Mouse (Mus musculus) lung, adult 18-20 months (tissue): ENCODE measurements around the gene Prdm16.

Experiments
- DNase-seq, 2 experiments: peaks; one replicate each; pipeline ENCODE4 v3.0.0; 2022; ENCODE audit warnings: mixed read lengths in 2 of 2

Gene Prdm16

GRCm38 (mm10) chr4:154473571-154474307 is 162.9 kb downstream of the Prdm16 start:
- no peak for DNase-seq

GRCm38 (mm10) chr4:154472569-154472968 is 164.1 kb downstream of the Prdm16 start:
- DNase-seq, result no peak

GRCm38 (mm10) chr4:154471447-154472101 is 165.1 kb downstream of the Prdm16 start:
- DNase-seq, result no peak

DNA sequence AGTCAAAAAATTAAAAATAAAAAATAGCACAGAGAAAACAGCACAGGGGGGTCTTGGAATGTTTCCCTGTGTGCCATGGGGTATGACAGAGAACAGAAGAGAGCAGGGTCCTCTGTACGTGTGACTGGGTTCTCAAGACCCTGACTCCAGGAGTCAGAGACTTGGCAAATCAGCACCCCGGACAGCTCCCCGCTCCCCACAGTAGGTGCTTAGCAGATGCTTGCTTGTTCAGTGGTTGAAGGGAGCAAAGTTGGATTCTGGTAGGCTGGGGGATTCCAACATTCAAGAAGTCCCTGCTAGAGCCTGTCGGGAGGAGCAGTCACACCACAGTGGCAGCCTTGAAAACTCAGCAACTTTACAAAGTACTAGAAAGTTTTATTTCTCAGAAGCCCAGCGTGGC is 170.4 kb downstream of the Prdm16 start:
- DNase-seq, result no peak

- DNase-seq, result no peak
Observed at GRCm38 (mm10) chr4:154465123-154465522, 171.6 kb downstream of the Prdm16 start.

- no peak for DNase-seq
Observed at GRCm38 (mm10) chr4:154460021-154460420, 176.7 kb downstream of the Prdm16 start.

GRCm38 (mm10) chr4:154457756-154458155 is 178.9 kb downstream of the Prdm16 start:
- no peak for DNase-seq

- no peak for DNase-seq
Observed at GRCm38 (mm10) chr4:154456265-154456822, 180.3 kb downstream of the Prdm16 start.

GRCm38 (mm10) chr4:154450441-154450840 is 186.2 kb downstream of the Prdm16 start:
- peak in 1 of 2 experiments; percentile 20 for DNase-seq

DNA sequence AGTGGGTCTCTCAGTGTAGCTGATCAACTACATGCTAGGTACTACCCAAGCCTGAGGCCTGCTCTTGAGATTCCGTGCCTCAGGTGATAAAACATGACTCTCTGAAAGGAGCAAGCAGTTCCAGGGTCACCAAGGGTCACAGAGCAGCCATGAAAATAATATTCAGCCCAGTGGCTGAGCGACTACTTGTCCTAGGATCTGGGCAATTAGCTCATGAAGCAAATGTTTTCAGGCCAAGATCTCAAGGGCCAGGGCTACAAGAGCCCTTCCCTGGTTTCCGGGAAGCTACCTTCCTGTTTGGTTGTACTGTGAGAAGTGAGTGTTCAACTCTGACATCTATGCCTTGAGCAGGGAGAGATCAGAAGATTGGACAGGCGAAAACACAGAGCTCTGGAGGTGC is 186.6 kb downstream of the Prdm16 start:
- peak; percentile 31 to 60 for DNase-seq

DNA sequence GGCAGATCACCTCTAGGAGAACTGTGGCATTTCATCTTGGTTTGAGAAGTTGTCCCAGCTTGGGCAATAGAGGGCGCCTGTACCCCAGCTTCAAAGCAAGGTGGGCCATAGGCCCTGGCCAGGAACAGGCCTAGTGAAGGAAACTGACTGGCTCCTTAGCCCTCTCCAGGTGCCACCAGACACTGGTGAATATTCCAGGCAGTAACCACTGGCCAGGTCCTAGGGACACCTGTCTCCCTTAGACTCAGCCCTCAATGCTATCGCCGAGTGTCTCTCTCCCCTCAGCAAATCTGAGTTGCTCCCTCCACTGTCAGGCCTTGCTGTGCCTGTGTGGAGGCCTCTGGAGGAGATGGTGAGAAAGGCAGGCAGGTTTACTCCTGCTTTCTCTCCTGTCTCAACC is 187.3 kb downstream of the Prdm16 start:
- DNase-seq, result peak; percentile 52 to 66

DNA sequence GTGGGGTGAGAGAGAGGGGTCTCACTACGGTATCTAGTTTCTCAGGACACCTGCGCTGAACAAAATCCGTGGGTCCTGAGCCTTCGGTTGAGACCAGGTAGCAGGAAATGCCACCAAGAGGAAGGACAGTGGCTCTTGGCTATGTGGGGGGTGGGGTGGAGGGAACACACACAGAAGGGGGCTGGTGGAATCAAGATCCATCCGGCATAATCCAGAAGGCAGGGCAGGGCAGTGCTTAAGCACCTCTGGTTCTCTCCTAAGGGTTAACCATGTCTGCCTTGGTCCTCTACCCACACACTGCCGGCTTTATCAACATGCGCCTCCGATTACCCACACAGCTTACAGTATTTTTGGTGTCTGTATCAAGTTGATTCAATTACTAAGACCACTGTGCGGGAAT is 191.0 kb downstream of the Prdm16 start:
- DNase-seq, result no peak

GRCm38 (mm10) chr4:154442645-154443304 is 193.9 kb downstream of the Prdm16 start:
- DNase-seq, result no peak

DNA sequence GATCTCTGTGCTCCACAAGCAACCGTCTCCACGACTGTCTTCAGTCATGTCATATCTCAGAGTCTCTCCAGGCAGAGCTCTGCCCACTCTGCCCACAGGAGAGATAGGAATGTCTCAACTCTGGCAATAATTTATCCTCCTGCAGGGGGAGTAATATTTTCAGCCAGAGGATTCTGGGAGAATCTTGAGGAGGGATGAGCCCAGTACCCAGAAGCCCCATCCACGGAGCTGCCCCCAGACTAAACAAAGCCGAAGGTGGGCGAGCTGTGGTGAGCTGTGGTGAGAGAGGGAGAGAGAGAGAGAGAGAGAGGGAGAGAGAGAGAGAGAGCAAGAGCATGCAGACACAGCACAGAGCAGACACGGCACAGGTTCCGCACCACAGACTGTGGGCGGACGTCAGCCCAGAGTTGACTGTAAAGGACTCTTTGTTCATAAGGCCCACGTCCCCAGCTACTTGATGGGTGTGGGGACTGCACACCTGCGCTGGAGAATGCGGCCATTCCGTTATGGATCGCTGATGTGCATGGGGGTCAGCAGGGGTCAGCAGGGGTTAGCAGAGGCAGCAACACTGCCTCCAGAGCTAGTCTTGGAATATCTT is 197.1 kb downstream of the Prdm16 start:
- no peak for DNase-seq

DNA sequence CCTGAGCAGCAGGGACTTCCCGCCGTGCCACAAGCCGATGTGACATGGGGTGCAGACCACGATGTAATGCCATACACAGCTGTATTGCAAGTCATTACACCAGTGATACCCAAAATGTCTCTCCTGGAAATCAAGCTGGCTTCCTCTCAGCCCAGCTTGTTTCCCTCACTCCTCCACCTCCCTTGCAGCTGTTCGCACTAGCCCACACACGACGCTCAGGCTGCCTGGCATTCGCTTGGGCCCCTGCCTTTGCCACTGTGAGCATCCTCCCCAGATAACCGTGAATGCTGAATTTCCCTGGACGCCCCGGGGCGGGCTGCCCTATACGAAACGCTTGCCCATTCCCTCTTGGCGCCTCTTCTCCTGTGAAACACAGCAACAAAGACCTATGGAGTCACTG is 198.1 kb downstream of the Prdm16 start:
- DNase-seq, result no peak

DNA sequence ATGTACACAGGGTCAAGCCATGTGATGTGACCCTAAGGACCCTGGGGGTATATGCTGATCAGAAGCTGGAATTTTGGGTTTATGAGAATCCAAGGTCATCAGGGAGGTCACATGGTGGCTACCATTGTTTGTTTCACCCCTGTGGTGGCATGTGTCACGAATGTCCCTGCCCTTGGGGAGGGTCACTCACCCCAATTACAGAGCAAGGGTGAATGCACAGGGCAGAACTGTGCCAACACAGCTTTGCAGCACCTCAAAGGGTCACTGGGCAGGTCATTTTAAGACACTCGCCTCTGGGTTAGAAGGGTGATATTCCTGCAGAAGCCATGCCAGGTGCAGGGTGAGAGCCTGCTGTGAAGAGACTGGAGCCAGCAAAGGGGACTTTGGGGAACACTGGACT is 206.9 kb downstream of the Prdm16 start:
- no peak for DNase-seq

- DNase-seq, result no peak
Observed at GRCm38 (mm10) chr4:154426901-154427300, 209.8 kb downstream of the Prdm16 start.

- DNase-seq, result no peak
Observed at GRCm38 (mm10) chr4:154425284-154425683, 211.4 kb downstream of the Prdm16 start.

- DNase-seq, result no peak
Observed at GRCm38 (mm10) chr4:154424681-154425080, 212.0 kb downstream of the Prdm16 start.

DNA sequence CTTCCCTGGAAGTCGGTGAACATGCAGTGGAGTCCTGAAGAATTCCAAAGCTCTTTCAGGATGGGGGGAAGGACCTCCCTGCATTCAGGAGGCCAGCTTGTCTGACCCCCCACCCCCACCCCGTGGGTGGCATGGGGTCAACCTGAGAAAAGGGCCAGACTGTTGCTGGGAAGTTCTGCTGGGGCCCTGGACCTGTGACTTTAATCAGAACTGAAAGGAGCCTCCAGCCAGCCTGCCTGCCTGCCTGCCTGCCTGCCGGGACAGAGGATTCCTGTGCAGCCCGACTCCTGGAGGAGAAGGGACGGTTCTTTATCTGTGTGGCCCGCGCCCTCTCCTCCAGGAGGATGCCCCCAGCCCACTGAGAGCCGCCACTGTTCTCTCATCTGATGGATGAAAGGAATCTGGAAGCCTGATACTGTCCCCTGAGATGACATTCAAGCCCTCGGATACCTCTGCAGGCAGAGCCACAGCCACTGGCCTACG is 214.2 kb downstream of the Prdm16 start:
- no peak for DNase-seq

DNA sequence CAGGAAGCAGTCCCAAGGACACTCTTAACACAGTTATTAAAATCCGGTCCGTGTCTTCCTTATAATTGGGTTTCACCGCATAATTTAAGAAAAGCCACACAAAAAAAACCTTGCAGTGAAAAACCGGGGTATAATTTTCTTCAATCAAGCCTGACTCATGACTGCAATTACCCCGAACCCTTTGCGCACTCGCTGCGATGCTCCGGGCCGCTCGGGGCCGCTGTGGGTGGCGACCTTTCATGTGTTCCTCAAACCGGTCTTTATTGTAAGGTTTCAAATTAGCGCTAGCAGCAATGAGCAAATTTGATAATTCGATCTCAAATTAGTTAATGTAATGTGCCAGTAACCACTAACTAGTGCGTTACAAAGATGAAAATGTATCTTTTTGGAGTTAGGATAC is 215.9 kb downstream of the Prdm16 start:
- DNase-seq, result no peak

- DNase-seq, result no peak
Observed at GRCm38 (mm10) chr4:154419766-154420165, 216.9 kb downstream of the Prdm16 start.

GRCm38 (mm10) chr4:154418993-154419392 is 217.7 kb downstream of the Prdm16 start:
- DNase-seq, result no peak
